Mouse (Mus musculus): ENCODE results near the gene Magi2. TPM values are rescaled to one million over a fixed set of nuclear protein-coding genes. Genes with fewer than 3 reads are reported as not detected.

The Magi2 gene
- polyA plus RNA-seq, 1 experiment from 2014 or later = 3.0 TPM

DNA sequence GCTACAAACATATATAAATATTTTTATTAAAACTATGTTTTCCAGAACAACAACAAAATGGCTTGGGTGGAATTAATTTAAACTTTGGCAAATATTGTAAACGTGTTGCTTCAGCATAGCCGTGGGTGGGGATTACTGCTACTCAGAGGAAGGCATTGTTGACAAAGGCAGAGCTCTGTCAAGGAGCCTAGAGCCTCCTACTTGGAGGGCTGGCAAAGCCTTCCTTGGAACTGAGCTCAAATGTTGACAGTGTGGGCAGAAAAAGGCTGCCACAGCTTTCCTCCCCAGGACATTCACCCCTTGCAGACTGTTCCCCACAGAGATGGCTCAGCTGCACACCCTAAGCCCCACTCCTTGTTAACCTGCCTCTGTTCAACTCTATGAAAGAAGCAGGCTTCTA, 1526.3 kb downstream of the Magi2 start:
- 56% methylated on average over 2 of the region's 2 CpGs for WGBS
- H3K4me1 ChIP-seq (ENCODE audit: control insufficient read depth, insufficient read depth, low read length) = no peaks in the 10 kb centered on the region
- H3K27ac ChIP-seq (replicated peaks; ENCODE audit: low read depth, low read length) = no peak overlapping the region
- H3K4me2 ChIP-seq (ENCODE audit: low read depth, low read length) = no peak overlapping the region
- H3K4me3 ChIP-seq (ENCODE audit: low read depth, low read length) = no peak overlapping the region
- H3K9me3 ChIP-seq (replicated peaks; ENCODE audit: control insufficient read depth, low read length) = no peaks in the 10 kb centered on the region
- H3K9ac ChIP-seq (replicated peaks; ENCODE audit: low read length) = no peak overlapping the region
- H3K36me3 ChIP-seq (replicated peaks; ENCODE audit: control insufficient read depth, insufficient read depth, low read depth, low read length) = no peaks in the 10 kb centered on the region
- H3K27me3 ChIP-seq (ENCODE audit: control insufficient read depth, insufficient read depth, low read length) = no peaks in the 10 kb centered on the region
- ATAC-seq (replicated peaks; ENCODE audit: insufficient number of reproducible peaks, low FRiP score, low TSS enrichment, low read depth) (no peak), DNase-seq (ENCODE audit: low spot score) (no peak)

GRCm38 (mm10) chr5:20753963-20754362, 1527.1 kb downstream of the Magi2 start:
- Histone ChIP-seq H3K9me3 (replicated peaks; ENCODE audit: control insufficient read depth, low read length) (no peaks in the 10 kb centered on the region), H3K4me3 (ENCODE audit: low read depth, low read length) (no peak overlapping the region), H3K4me1 (ENCODE audit: control insufficient read depth, insufficient read depth, low read length) (no peaks in the 10 kb centered on the region), H3K27ac (replicated peaks; ENCODE audit: low read depth, low read length) (no peak overlapping the region), H3K36me3 (replicated peaks; ENCODE audit: control insufficient read depth, insufficient read depth, low read depth, low read length) (no peaks in the 10 kb centered on the region), H3K27me3 (ENCODE audit: control insufficient read depth, insufficient read depth, low read length) (no peaks in the 10 kb centered on the region), H3K4me2 (ENCODE audit: low read depth, low read length) (no peak overlapping the region), H3K9ac (replicated peaks; ENCODE audit: low read length) (no peak overlapping the region)
- ATAC-seq (replicated peaks; ENCODE audit: insufficient number of reproducible peaks, low FRiP score, low TSS enrichment, low read depth) (no peak), DNase-seq (ENCODE audit: low spot score) (peak; percentile 40)
- WGBS = 46% methylated on average over 5 of the region's 5 CpGs
